Mouse (Mus musculus) CD4-positive naive resting alpha-beta T cell, adult 57 days (primary cell): ENCODE measurements around the gene Fiz1. TPM values are rescaled to one million over a fixed set of nuclear protein-coding genes. Genes with fewer than 3 reads are reported as not detected.

Experiments
- total RNA-seq: library from RNA; stranded (reverse); gene quantifications from one replicate; pipeline ENCODE4 v1.2.4, GENCODE M21; 2023

The Fiz1 gene
- total RNA-seq, result 47.3 TPM

GRCm38 (mm10) chr7:5014251-5015117, at the start of gene Fiz1, which contains the start of gene Zfp524:
Gene Fiz1, minus strand, starts transcription at chr7:5014697.
Gene Zfp524, plus strand, starts transcription at chr7:5014415.

GRCm38 (mm10) chr7:5061774-5062359, 47.4 kb upstream of the Fiz1 start, which contains the start of gene U2af2:
Gene U2af2, plus strand, starts transcription at chr7:5062143.

GRCm38 (mm10) chr7:5051193-5052192, 37.0 kb upstream of the Fiz1 start, which contains the start of gene Zfp580:
Gene Zfp580, plus strand, starts transcription at chr7:5051538.

GRCm38 (mm10) chr7:5038109-5038732, 23.7 kb upstream of the Fiz1 start, which contains the start of gene Zfp784:
Gene Zfp784, minus strand, starts transcription at chr7:5038446.

GRCm38 (mm10) chr7:5033818-5034217, 19.3 kb upstream of the Fiz1 start, which contains the start of gene 4632433K11Rik:
Gene 4632433K11Rik, plus strand, starts transcription at chr7:5034118.

GRCm38 (mm10) chr7:5020000-5020681, 5.6 kb upstream of the Fiz1 start, which contains the start of the genes Zfp865 and Ccdc106:
Gene Zfp865, plus strand, starts transcription at chr7:5020376.
Gene Ccdc106, plus strand, starts transcription at chr7:5020553.

GRCm38 (mm10) chr7:5015118-5016001, 863 bp upstream of the Fiz1 start, which contains the start of gene Gm44973:
Gene Gm44973, plus strand, starts transcription at chr7:5015496.

GRCm38 (mm10) chr7:4996003-4996895, 18.2 kb downstream of the Fiz1 start, which contains the start of gene Zfp579:
Gene Zfp579, minus strand, starts transcription at chr7:4996158.

GRCm38 (mm10) chr7:4971068-4971467, 43.4 kb downstream of the Fiz1 start, which contains the start of gene Sbk3:
Gene Sbk3, minus strand, starts transcription at chr7:4971168.

GRCm38 (mm10) chr7:4964272-4964671, 50.2 kb downstream of the Fiz1 start, which contains the start of gene Sbk2:
Gene Sbk2, minus strand, starts transcription at chr7:4964406.

Other genes starting within 250 kb of the Fiz1 start
- gene Fam71e2, start 243.4 kb downstream of the Fiz1 start, total RNA-seq, result not detected
- not detected for gene Il11, start 231.8 kb downstream of the Fiz1 start, total RNA-seq
- not detected for gene Tmem190, start 231.8 kb downstream of the Fiz1 start, total RNA-seq
- 2.7 TPM for gene Tmem238, start 225.0 kb downstream of the Fiz1 start, total RNA-seq
- 2,201 TPM for gene Rpl28, start 221.8 kb downstream of the Fiz1 start, total RNA-seq
- gene Ube2s, start 202.1 kb downstream of the Fiz1 start, total RNA-seq, result 163 TPM
- gene Shisa7, start 170.0 kb downstream of the Fiz1 start, total RNA-seq, result 2.3 TPM
- gene Isoc2b, start 144.4 kb downstream of the Fiz1 start, total RNA-seq, result 9.7 TPM
- gene Isoc2a, start 137.5 kb downstream of the Fiz1 start, total RNA-seq, result 13.4 TPM
- not detected for gene Gm36210, start 108.2 kb downstream of the Fiz1 start, total RNA-seq
- 35.2 TPM for gene Zfp628, start 99.5 kb downstream of the Fiz1 start, total RNA-seq
- gene Nat14, start 92.7 kb downstream of the Fiz1 start, total RNA-seq, result 13.9 TPM
- gene Ssc5d, start 88.9 kb downstream of the Fiz1 start, total RNA-seq, result 0.47 TPM
- not detected for gene Sbk2, start 50.3 kb downstream of the Fiz1 start, total RNA-seq
- gene Sbk3, start 43.5 kb downstream of the Fiz1 start, total RNA-seq, result not detected
- 34.3 TPM for gene Zfp579, start 18.5 kb downstream of the Fiz1 start, total RNA-seq
- 14.7 TPM for gene Zfp524, start 282 bp downstream of the Fiz1 start, total RNA-seq
- not detected for gene Gm44973, start 799 bp upstream of the Fiz1 start, total RNA-seq
- 57.5 TPM for gene Zfp865, start 5.7 kb upstream of the Fiz1 start, total RNA-seq
- gene Ccdc106, start 5.9 kb upstream of the Fiz1 start, total RNA-seq, result 0.44 TPM
- gene 4632433K11Rik, start 19.4 kb upstream of the Fiz1 start, total RNA-seq, result not detected
- gene Zfp784, start 23.7 kb upstream of the Fiz1 start, total RNA-seq, result 7.4 TPM
- 2.9 TPM for gene Zfp580, start 36.8 kb upstream of the Fiz1 start, total RNA-seq
- 436 TPM for gene U2af2, start 47.4 kb upstream of the Fiz1 start, total RNA-seq
- 110 TPM for gene Epn1, start 65.5 kb upstream of the Fiz1 start, total RNA-seq
- not detected for gene Rfpl4, start 102.3 kb upstream of the Fiz1 start, total RNA-seq
- gene Rasl2-9, start 111.3 kb upstream of the Fiz1 start, total RNA-seq, result not detected
- gene Vmn1r55, start 135.0 kb upstream of the Fiz1 start, total RNA-seq, result not detected
- gene Vmn1r56, start 182.1 kb upstream of the Fiz1 start, total RNA-seq, result not detected
- not detected for gene Vmn1r57, start 203.8 kb upstream of the Fiz1 start, total RNA-seq